Mouse (Mus musculus) liver (tissue): Measurements from ENCODE around the gene Hormad2.

ENCODE experiments used
- DNase-seq: peaks from one replicate; pipeline ENCODE4 v3.0.0-alpha.2; 2020; ENCODE audit warnings: mixed read lengths

Hormad2 gene

GRCm38 (mm10) chr11:4299735-4300474 lies 141.0 kb downstream of the Hormad2 start:
- no peak for DNase-seq

GRCm38 (mm10) chr11:4299191-4299590 lies 141.7 kb downstream of the Hormad2 start:
- DNase-seq = no peak

- no peak for DNase-seq
These were observed 142.3 kb downstream of the Hormad2 start for GRCm38 (mm10) chr11:4298615-4299014.

- DNase-seq = no peak
These were observed 143.2 kb downstream of the Hormad2 start for GRCm38 (mm10) chr11:4297753-4298152.

- no peak for DNase-seq
These were observed 144.2 kb downstream of the Hormad2 start for GRCm38 (mm10) chr11:4296610-4297275.
